Mouse (Mus musculus) CH12.LX (cell line): Measurements from ENCODE around the gene Zfp969. TPM values are rescaled to one million over a fixed set of nuclear protein-coding genes. Genes with fewer than 3 reads are reported as not detected.
"Not testable (repeated sequence)": the region's sequence is repeated elsewhere in the genome, so short reads cannot be mapped to it uniquely, and the experiment has no call there.

ENCODE experiments used
- DNase-seq: peaks from one replicate; pipeline ENCODE4 v3.0.0-alpha.2; 2013; ENCODE audit errors: extremely low read depth
- H3K27ac ChIP-seq: 2 replicates; pipeline ENCODE4 v1.5.1; 2012; ENCODE audit warnings: low read depth, mild to moderate bottlenecking, control low read depth, moderate library complexity; ENCODE audit not compliant: insufficient read depth
- H3K27me3 ChIP-seq: replicated peaks from 2 replicates; pipeline ENCODE3; 2012; ENCODE audit warnings: inconsistent platforms
- H3K36me3 ChIP-seq, 2 experiments: replicated peaks in 1 of 2; 2 replicates each; pipeline versions ENCODE3 to v1.6.1; 2012; ENCODE audit warnings: inconsistent platforms in 1 of 2, low read length in 1 of 2, mild to moderate bottlenecking in 1 of 2, mixed read lengths in 1 of 2, moderate library complexity in 1 of 2; ENCODE audit not compliant: control insufficient read depth in 1 of 2, insufficient read depth in 1 of 2
- H3K4me1 ChIP-seq, 2 experiments: 2 replicates each; pipeline ENCODE4 v1.6.1; 2012; ENCODE audit warnings: inconsistent platforms in 1 of 2, moderate library complexity in 1 of 2; ENCODE audit not compliant: insufficient read depth in 2 of 2, control insufficient read depth in 1 of 2
- H3K4me2 ChIP-seq: 2 replicates; pipeline ENCODE4 v1.6.1; 2012; ENCODE audit warnings: low read depth, mild to moderate bottlenecking, control low read depth; ENCODE audit not compliant: poor library complexity, insufficient read depth, severe bottlenecking
- H3K4me3 ChIP-seq, 3 experiments: fragments of 150-350 bp in 1 of 3; sonication (generic) in 1 of 3; replicated peaks in 1 of 3; 2 replicates each; pipeline versions ENCODE3 to v1.5.1; 2011 to 2012; ENCODE audit warnings: low read depth in 2 of 3, low read length in 2 of 3, mild to moderate bottlenecking in 2 of 3, moderate library complexity in 2 of 3, control low read depth in 1 of 3, improper control_type of control experiment in 1 of 3, inconsistent platforms in 1 of 3, mixed read lengths in 1 of 3; ENCODE audit not compliant: poor library complexity in 1 of 3
- H3K79me2 ChIP-seq: replicated peaks from 2 replicates; pipeline ENCODE4 v1.6.1; 2012; ENCODE audit warnings: mild to moderate bottlenecking, moderate library complexity; ENCODE audit not compliant: control insufficient read depth, poor library complexity, insufficient read depth, severe bottlenecking; ENCODE audit errors: extremely low read depth
- H3K9ac ChIP-seq: 2 replicates; pipeline ENCODE4 v1.6.1; 2012; ENCODE audit warnings: low read depth, mild to moderate bottlenecking, control low read depth, moderate library complexity; ENCODE audit not compliant: insufficient read depth
- H3K9me3 ChIP-seq: replicated peaks from 2 replicates; pipeline ENCODE3; 2012; ENCODE audit warnings: low read length, inconsistent platforms, mixed read lengths
- dilution Hi-C: fragments of 300-500 bp; cut with MboI; formaldehyde crosslinking; loops from 2 replicates; pipeline ENCODE4 v1.14.3; 2020; ENCODE audit warnings: low sequenced_read_pairs; ENCODE audit not compliant: extremely low pct_unique_long_range_greater_than_20kb, extremely low pct_ligation_motif_present
- in situ Hi-C: fragments of 300-500 bp; cut with MboI; formaldehyde crosslinking; loops from 3 replicates; pipeline ENCODE4 v1.14.3; 2019; ENCODE audit warnings: low sequenced_read_pairs, low pct_ligation_motif_present, low pct_unique_long_range_greater_than_20kb, mixed read lengths
- polyA plus RNA-seq: library from polyadenylated mRNA; unstranded; fragments of >175 nt; gene quantifications from 2 replicates; pipeline ENCODE4 v1.2.1, GENCODE M21; 2012; ENCODE audit warnings: low read depth; ENCODE audit not compliant: insufficient read length
- total RNA-seq, 2 experiments: library from RNA; depleted of rRNA; stranded (reverse); fragments of 300-350 nt in 1 of 2; fragments of >200 nt in 1 of 2; gene quantifications; 2 replicates each; pipeline ENCODE4 v1.2.3; 2012 to 2014

Zfp969 gene
- total RNA-seq (2012; rRNA removed): not detected in 2 replicates
- not detected in 2 replicates for total RNA-seq (2014; rRNA removed)
- polyA plus RNA-seq: not detected in 2 replicates

- dilution Hi-C loops, H3K4me2 ChIP-seq, H3K4me1 ChIP-seq, DNase-seq, H3K4me3 ChIP-seq, H3K9me3 ChIP-seq, H3K36me3 ChIP-seq, H3K27me3 ChIP-seq, H3K9ac ChIP-seq, H3K79me2 ChIP-seq, in situ Hi-C loops, H3K27ac ChIP-seq: not testable (repeated sequence)
These were observed at the start of gene Zfp969 for GRCm38 (mm10) chr2:175703546-175703945. Gene Zfp969, minus strand, starts transcription at chr2:175703646.

- H3K27me3 ChIP-seq, H3K79me2 ChIP-seq, H3K9ac ChIP-seq, DNase-seq, H3K4me1 ChIP-seq, H3K9me3 ChIP-seq, H3K27ac ChIP-seq, H3K4me3 ChIP-seq, H3K4me2 ChIP-seq, in situ Hi-C loops, dilution Hi-C loops, H3K36me3 ChIP-seq: not testable (repeated sequence)
These were observed 37.8 kb upstream of the Zfp969 start, which contains the start of gene Gm2007 for GRCm38 (mm10) chr2:175741237-175741636. Gene Gm2007, plus strand, starts transcription at chr2:175741537.

GRCm38 (mm10) chr2:175643678-175644077 lies 59.8 kb downstream of the Zfp969 start, which contains the start of gene Gm11007:
Gene Gm11007, plus strand, starts transcription at chr2:175643978.
- H3K27me3 ChIP-seq, H3K79me2 ChIP-seq, H3K9me3 ChIP-seq, H3K4me2 ChIP-seq, dilution Hi-C loops, H3K4me3 ChIP-seq, H3K36me3 ChIP-seq, in situ Hi-C loops, H3K27ac ChIP-seq, H3K9ac ChIP-seq, DNase-seq, H3K4me1 ChIP-seq: not testable (repeated sequence)

Other genes starting within 250 kb of the Zfp969 start
- gene Zfp965, start 233.7 kb downstream of the Zfp969 start, total RNA-seq (2012; rRNA removed): 3.1 and 3.7 TPM in 2 replicates
- 12.1 and 12.3 TPM in 2 replicates for gene Zfp965, start 233.7 kb downstream of the Zfp969 start, total RNA-seq (2014; rRNA removed)
- 5.5 and 6.9 TPM in 2 replicates for gene Zfp965, start 233.7 kb downstream of the Zfp969 start, polyA plus RNA-seq
- not detected in 2 replicates for gene Gm11007, start 59.7 kb downstream of the Zfp969 start, total RNA-seq (2012; rRNA removed)
- gene Gm11007, start 59.7 kb downstream of the Zfp969 start, total RNA-seq (2014; rRNA removed): not detected in 2 replicates
- gene Gm11007, start 59.7 kb downstream of the Zfp969 start, polyA plus RNA-seq: 4.1 TPM in 1 of 2 replicates, not detected in the other
- not detected in 2 replicates for gene Gm2007, start 37.9 kb upstream of the Zfp969 start, total RNA-seq (2012; rRNA removed)
- gene Gm2007, start 37.9 kb upstream of the Zfp969 start, total RNA-seq (2014; rRNA removed): not detected in 2 replicates
- 4.1 TPM in 1 of 2 replicates, not detected in the other for gene Gm2007, start 37.9 kb upstream of the Zfp969 start, polyA plus RNA-seq
- gene Gm14288, start 97.4 kb upstream of the Zfp969 start, total RNA-seq (2012; rRNA removed): 4.6 and 5.0 TPM in 2 replicates
- gene Gm14288, start 97.4 kb upstream of the Zfp969 start, total RNA-seq (2014; rRNA removed): 7.5 and 11.9 TPM in 2 replicates
- gene Gm14288, start 97.4 kb upstream of the Zfp969 start, polyA plus RNA-seq: not detected in 2 replicates
- gene Gm6710, start 165.6 kb upstream of the Zfp969 start, total RNA-seq (2012; rRNA removed): 7.3 and 9.5 TPM in 2 replicates
- gene Gm6710, start 165.6 kb upstream of the Zfp969 start, total RNA-seq (2014; rRNA removed): 20.9 and 35.8 TPM in 2 replicates
- 3.0 and 11.3 TPM in 2 replicates for gene Gm6710, start 165.6 kb upstream of the Zfp969 start, polyA plus RNA-seq
- 3.5 and 4.1 TPM in 2 replicates for gene Zfp966, start 227.5 kb upstream of the Zfp969 start, total RNA-seq (2012; rRNA removed)
- 8.2 and 8.7 TPM in 2 replicates for gene Zfp966, start 227.5 kb upstream of the Zfp969 start, total RNA-seq (2014; rRNA removed)
- gene Zfp966, start 227.5 kb upstream of the Zfp969 start, polyA plus RNA-seq: 5.6 and 6.3 TPM in 2 replicates